Mouse (Mus musculus) lung, adult 2 months (tissue): ENCODE results near the gene Mtrf1l.

Experiments
- CTCF ChIP-seq: fragments of 200-500 bp; IDR thresholded peaks from 2 replicates; pipeline ENCODE4 v1.5.1; 2011; ENCODE audit warnings: mild to moderate bottlenecking, low read length, control low read depth; ENCODE audit not compliant: insufficient read depth
- POLR2A ChIP-seq: fragments of 200-500 bp; IDR thresholded peaks from 2 replicates; pipeline ENCODE4 v1.6.1; 2011; ENCODE audit warnings: low read depth, mild to moderate bottlenecking, control low read depth, low read length, borderline replicate concordance; ENCODE audit errors: extremely low read depth

GRCm38 (mm10) chr10:5860849-5861248, 37.1 kb upstream of the Mtrf1l start:
- TF ChIP-seq POLR2A = no peak
- no peak for TF ChIP-seq CTCF
